Mouse (Mus musculus) megakaryocyte, adult 5-6 weeks (primary cell): Measurements from ENCODE around the gene Mrpl37. TPM values are rescaled to one million over a fixed set of nuclear protein-coding genes. Genes with fewer than 3 reads are reported as not detected.

Source experiments
- ATAC-seq: 2 replicates; pipeline ENCODE4 v1.8.0; 2016; ENCODE audit warnings: mild to moderate bottlenecking, inconsistent platforms; ENCODE audit not compliant: poor library complexity, severe bottlenecking
- total RNA-seq, 2 experiments: library from RNA; stranded (forward) in 1 of 2; stranded (reverse) in 1 of 2; fragments of 153-499, 151-499 nt in 1 of 2; fragments of 221-1000, 200-1000 nt in 1 of 2; gene quantifications; 2 replicates each; pipeline versions ENCODE4 v1.2.3 to v1.2.4; 2015 to 2017

Gene Mrpl37
- total RNA-seq, 2 experiments from 2014 or later = 29.6 to 45.3 TPM

DNA sequence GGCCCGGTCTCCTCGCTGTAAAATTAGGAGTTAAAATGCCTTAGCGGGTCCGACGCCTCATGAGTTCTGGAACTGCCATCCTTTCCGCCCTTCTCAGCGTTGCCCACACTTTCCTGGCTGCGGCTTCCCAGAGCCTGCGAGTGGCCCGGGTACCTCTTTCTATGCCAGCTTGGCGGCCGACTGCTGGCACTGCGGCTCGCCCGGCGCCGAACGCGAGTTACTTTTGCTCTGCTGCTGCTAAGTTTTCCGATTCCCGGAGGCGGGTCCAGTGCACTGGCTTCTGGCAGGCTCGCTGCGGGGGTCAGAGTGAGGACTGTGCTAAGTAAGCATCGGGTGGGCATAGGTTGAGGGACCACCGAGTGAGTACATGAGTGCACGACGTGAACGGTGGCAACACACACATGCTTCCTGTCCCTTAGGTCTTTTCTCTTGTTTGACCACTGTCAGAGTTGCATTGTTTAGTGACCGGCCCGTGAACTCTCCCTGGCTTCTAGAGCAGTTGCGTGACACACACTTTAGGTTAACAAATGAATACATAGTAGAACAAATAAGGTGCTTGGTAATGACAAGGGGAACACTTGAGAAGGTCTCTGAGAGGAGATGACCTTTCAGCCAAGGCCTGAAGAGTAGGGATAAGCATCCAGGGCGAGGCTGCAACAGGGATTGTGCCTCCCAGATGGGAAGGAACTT is 628 bp upstream of the Mrpl37 start:
- peak; percentile 31 for ATAC-seq

DNA sequence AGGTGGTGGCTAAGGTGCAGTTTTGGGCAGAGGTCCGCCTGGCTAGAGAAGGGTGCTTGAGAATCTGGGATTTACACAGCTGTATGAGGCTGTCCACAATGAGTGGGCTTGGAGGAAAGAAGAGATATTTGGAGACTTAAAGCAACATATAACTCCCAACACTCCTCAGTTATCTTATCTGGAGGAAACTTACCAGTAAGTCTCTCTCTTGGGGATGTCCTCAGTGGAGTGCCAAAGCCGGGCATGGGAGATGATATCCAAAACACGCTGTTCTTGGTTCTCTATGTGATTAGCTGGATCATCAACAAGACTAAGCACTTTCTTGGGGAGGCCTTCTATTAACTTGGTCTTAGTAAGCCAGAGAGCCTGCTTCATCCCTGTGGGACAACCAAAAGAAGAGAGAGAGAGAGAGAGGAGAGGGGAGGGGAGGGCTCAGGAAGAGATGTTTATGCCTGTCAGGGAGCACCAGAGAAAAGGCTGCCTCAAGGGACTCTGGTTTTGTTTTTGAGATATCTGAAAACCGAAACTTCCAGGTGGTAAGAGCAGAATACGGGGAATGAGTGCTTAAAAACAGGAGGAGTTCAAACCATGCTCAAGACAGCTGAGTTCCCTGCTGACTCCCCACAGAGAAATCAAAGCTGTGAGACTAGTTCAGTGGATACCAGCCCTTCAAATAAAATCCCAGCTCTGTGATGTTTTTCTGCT is 2.1 kb downstream of the Mrpl37 start:
- ATAC-seq = no peak

GRCm38 (mm10) chr4:107063214-107063613 is 3.5 kb downstream of the Mrpl37 start:
- ATAC-seq = no peak

- no peak for ATAC-seq
Measured at GRCm38 (mm10) chr4:107061560-107061959, 5.1 kb downstream of the Mrpl37 start.

DNA sequence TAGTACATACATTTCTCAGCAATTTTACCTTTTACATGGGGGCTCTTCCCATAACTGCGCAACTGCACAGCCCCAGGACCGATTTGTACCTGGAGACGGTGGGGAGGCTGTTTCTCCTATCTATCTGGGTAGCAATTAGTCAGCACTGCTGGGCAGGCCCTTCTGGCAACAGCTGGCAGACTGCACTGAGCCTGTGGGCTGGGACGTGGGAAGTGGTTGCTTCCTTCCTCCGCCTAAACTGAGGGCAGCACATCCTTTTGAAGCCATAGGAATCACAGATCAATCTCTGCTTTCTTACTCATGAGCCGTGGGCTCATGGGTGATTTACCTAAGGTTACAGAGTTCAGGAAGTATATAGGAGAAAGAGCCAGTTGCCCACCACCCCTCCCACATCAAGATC is 7.9 kb downstream of the Mrpl37 start:
- ATAC-seq = no peak

- ATAC-seq = no peak
Measured at GRCm38 (mm10) chr4:107058346-107058745, 8.3 kb downstream of the Mrpl37 start.

- no peak for ATAC-seq
Measured at GRCm38 (mm10) chr4:107056088-107056487, 10.6 kb downstream of the Mrpl37 start.

- ATAC-seq = no peak; the same call in 1 of the 2 replicates
Measured at GRCm38 (mm10) chr4:107052962-107053553, 13.6 kb downstream of the Mrpl37 start.

- ATAC-seq = no peak
Measured at GRCm38 (mm10) chr4:107051889-107052288, 14.8 kb downstream of the Mrpl37 start.

DNA sequence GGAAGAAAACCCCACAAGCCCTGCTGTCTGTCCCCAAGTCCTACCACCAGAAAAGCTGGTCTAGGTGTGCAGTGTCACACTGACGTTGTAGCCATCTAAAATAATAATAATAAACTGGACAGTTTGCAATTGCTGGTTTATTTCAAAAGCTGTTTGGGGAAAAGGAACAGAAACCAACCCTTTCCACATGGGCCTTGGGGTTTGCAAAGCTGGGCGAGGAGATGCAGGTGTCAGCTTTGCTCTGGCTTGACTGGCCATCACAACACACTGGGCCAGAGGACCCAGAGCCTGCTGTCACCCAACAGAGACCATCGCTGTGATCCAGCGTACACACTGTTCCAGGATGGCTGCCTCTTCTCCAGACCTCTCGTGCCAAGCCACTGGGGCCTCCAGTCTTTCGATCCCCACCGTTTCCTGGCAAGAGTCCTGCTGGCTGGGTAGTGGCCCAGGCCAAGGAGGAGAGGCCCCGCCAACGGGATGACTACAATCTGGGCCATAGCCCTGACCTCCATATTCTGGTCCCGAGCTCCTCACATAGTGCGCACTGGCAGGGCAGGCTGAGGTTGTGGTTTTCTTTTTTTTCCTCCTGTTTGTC is 18.0 kb downstream of the Mrpl37 start:
- peak; percentile 39 for ATAC-seq

GRCm38 (mm10) chr4:107047806-107048205 is 18.9 kb downstream of the Mrpl37 start:
- ATAC-seq = peak; percentile 48; the same call in 1 of the 2 replicates

- no peak for ATAC-seq
Measured at GRCm38 (mm10) chr4:107045188-107045587, 21.5 kb downstream of the Mrpl37 start.

- no peak for ATAC-seq
Measured at GRCm38 (mm10) chr4:107042304-107042703, 24.4 kb downstream of the Mrpl37 start.

GRCm38 (mm10) chr4:107039270-107039669 is 27.4 kb downstream of the Mrpl37 start:
- ATAC-seq = no peak

- ATAC-seq = no peak
Measured at GRCm38 (mm10) chr4:107038303-107038702, 28.4 kb downstream of the Mrpl37 start.

DNA sequence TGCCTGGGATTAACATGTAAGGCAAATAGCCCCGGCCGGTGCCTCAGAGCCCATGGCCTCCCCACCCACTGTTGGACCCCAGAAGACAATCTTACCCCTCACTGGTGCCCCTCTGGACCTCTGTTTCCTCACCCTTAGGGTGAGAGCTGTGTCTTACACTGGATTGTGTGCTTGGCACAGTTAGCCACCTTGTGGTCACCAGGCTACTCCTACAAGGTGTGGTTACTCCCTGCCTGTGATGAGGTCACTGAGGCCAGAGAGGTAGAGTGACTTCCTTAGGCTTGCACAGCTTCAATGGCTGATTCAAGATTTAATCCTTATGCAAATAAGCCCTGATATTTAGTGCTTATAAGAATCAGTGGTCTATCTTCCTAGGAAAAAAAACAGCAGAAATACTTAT is 29.7 kb downstream of the Mrpl37 start:
- ATAC-seq = no peak

DNA sequence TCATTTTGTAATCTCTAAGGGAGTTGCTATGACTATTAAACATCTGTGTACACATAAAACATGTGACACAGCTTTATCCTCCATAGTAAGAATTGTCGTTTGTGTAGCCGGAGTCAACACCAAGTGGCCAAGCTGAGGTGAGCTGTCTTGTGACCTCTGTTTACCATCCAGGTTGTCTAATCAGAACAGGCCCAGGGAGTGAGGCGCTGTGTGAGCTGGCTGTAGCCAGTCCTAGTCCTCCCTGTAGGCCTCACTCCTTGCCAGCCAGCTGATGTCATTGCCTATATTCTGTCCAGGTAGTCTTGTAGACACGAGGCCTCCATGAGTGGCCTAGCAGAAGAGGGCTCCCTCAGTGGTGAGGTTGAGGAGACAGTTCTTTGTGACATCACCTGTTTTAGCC is 31.0 kb downstream of the Mrpl37 start:
- no peak for ATAC-seq

DNA sequence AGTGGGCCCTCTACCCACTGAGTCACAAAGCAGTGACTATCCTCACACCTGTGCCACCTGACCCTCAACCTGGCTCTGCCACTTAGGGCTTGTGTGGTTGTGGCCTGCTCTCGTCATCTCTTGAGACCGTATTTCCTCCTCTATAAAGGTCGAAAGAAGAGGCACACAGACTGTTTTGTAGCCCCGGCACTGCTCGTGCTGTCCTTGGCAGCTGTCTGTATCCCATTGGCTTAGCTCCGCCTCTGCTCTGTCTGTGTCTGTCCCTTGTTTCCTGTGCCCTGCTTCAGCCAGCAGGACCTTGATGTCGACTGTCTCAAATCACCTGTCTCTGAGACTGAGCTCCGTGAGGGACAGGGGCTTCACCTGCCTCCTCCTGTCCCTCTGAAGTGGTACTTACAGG is 40.2 kb downstream of the Mrpl37 start:
- no peak for ATAC-seq

- no peak for ATAC-seq
Measured at GRCm38 (mm10) chr4:107025369-107025768, 41.3 kb downstream of the Mrpl37 start.

GRCm38 (mm10) chr4:107024899-107025298 is 41.8 kb downstream of the Mrpl37 start:
- ATAC-seq = no peak

DNA sequence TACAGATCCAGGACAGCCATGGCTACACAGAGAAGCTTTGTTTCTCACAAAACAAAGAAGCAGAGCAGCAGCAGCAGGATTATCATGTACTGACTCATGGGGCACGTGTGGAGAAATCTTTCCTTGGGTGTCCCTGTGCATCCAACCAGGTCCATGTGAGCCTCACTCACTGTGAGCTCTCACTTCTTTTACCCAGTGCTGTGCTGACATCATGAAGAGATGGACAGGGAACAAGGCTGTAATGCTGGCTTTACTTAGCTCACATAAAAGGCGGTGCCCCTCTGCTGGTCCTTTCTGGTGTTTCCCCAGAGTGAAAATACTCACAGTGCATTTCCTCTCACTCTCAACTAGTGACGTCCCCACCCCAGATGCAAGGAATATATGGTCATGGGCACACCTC is 45.2 kb downstream of the Mrpl37 start:
- ATAC-seq = no peak
